Mouse (Mus musculus): Measurements from ENCODE around the gene Skap1. TPM values are rescaled to one million over a fixed set of nuclear protein-coding genes. Genes with fewer than 3 reads are reported as not detected.

Skap1 gene
- polyA plus RNA-seq, 1 experiment from 2014 or later: 1.8 TPM

- no peak overlapping the region for H3K4me3 ChIP-seq (ENCODE audit: low read depth, low read length)
- ATAC-seq (ENCODE audit: insufficient read depth, low FRiP score, low TSS enrichment): no peak
- no peaks in the 10 kb centered on the region for H3K36me3 ChIP-seq (ENCODE audit: control insufficient read depth, insufficient read depth, low read length)
- peaks cover 4% of the 10 kb centered on the region; the same call in 1 of the 2 replicates for H3K4me1 ChIP-seq (ENCODE audit: control insufficient read depth, insufficient read depth, low read length)
- H3K9ac ChIP-seq (ENCODE audit: low read length): no peak overlapping the region
- WGBS: 36% methylated on average over 9 of the region's 9 CpGs
- H3K9me3 ChIP-seq (ENCODE audit: control insufficient read depth, low read length): no peaks in the 10 kb centered on the region
- no peak for DNase-seq (ENCODE audit: low spot score)
- peak overlapping the region; percentile 65 for H3K27ac ChIP-seq (ENCODE audit: low read depth, low read length)
- no peak overlapping the region for H3K4me2 ChIP-seq (ENCODE audit: low read depth)
- H3K27me3 ChIP-seq (ENCODE audit: control insufficient read depth, insufficient read depth, low read length): no peaks in the 10 kb centered on the region
Observed at GRCm38 (mm10) chr11:96431871-96432270, 32.5 kb upstream of the Skap1 start.

GRCm38 (mm10) chr11:96434888-96435287 is 29.5 kb upstream of the Skap1 start:
- H3K9ac ChIP-seq (ENCODE audit: low read length): no peak overlapping the region
- H3K27ac ChIP-seq (ENCODE audit: low read depth, low read length): no peak overlapping the region
- WGBS: 53% methylated on average over 6 of the region's 6 CpGs
- no peak for DNase-seq (ENCODE audit: low spot score)
- no peaks in the 10 kb centered on the region for H3K36me3 ChIP-seq (ENCODE audit: control insufficient read depth, insufficient read depth, low read length)
- no peaks in the 10 kb centered on the region for H3K9me3 ChIP-seq (ENCODE audit: control insufficient read depth, low read length)
- H3K4me3 ChIP-seq (ENCODE audit: low read depth, low read length): no peak overlapping the region
- H3K4me1 ChIP-seq (ENCODE audit: control insufficient read depth, insufficient read depth, low read length): peaks cover 4% of the 10 kb centered on the region; the same call in 1 of the 2 replicates
- no peak for ATAC-seq (ENCODE audit: insufficient read depth, low FRiP score, low TSS enrichment)
- no peaks in the 10 kb centered on the region for H3K27me3 ChIP-seq (ENCODE audit: control insufficient read depth, insufficient read depth, low read length)
- H3K4me2 ChIP-seq (ENCODE audit: low read depth): no peak overlapping the region

DNA sequence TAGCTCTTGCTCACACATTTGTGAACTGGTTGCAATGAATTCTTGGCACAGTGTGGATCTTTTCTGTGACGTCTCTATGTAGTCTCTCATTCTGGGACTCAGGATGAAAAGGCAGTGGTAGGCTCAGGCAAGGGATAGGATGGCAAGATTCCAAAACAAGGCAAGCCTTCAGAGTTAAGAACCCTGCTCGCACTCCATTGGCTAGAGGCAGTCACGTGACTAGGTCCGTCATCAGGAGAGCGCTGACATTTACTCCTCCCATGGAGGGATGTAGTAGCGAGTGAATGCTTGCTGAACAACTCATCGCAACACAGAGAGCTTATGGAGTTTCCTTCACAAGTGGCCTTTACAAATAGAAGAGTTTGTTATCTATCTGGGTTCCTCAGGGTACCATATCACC is 27.9 kb upstream of the Skap1 start:
- DNase-seq (ENCODE audit: low spot score): peak; percentile 32
- no peak overlapping the region for H3K4me3 ChIP-seq (ENCODE audit: low read depth, low read length)
- no peak for ATAC-seq (ENCODE audit: insufficient read depth, low FRiP score, low TSS enrichment)
- no peaks in the 10 kb centered on the region for H3K27me3 ChIP-seq (ENCODE audit: control insufficient read depth, insufficient read depth, low read length)
- peaks cover 1% of the 10 kb centered on the region; the same call in 1 of the 2 replicates for H3K4me1 ChIP-seq (ENCODE audit: control insufficient read depth, insufficient read depth, low read length)
- H3K36me3 ChIP-seq (ENCODE audit: control insufficient read depth, insufficient read depth, low read length): no peaks in the 10 kb centered on the region
- H3K9ac ChIP-seq (ENCODE audit: low read length): no peak overlapping the region
- H3K27ac ChIP-seq (ENCODE audit: low read depth, low read length): no peak overlapping the region
- H3K9me3 ChIP-seq (ENCODE audit: control insufficient read depth, low read length): no peaks in the 10 kb centered on the region
- H3K4me2 ChIP-seq (ENCODE audit: low read depth): no peak overlapping the region
- 57% methylated on average over 7 of the region's 7 CpGs for WGBS

GRCm38 (mm10) chr11:96438787-96439186 is 25.6 kb upstream of the Skap1 start:
- Histone ChIP-seq H3K4me2 (ENCODE audit: low read depth) (no peak overlapping the region), H3K27me3 (ENCODE audit: control insufficient read depth, insufficient read depth, low read length) (no peaks in the 10 kb centered on the region), H3K4me3 (ENCODE audit: low read depth, low read length) (no peak overlapping the region), H3K36me3 (ENCODE audit: control insufficient read depth, insufficient read depth, low read length) (no peaks in the 10 kb centered on the region), H3K27ac (ENCODE audit: low read depth, low read length) (no peak overlapping the region), H3K4me1 (ENCODE audit: control insufficient read depth, insufficient read depth, low read length) (no peaks in the 10 kb centered on the region), H3K9ac (ENCODE audit: low read length) (no peak overlapping the region), H3K9me3 (ENCODE audit: control insufficient read depth, low read length) (no peaks in the 10 kb centered on the region)
- peak; percentile 67 for DNase-seq (ENCODE audit: low spot score)
- 4% methylated on average over 7 of the region's 7 CpGs for WGBS
- no peak for ATAC-seq (ENCODE audit: insufficient read depth, low FRiP score, low TSS enrichment)

- no peak overlapping the region for H3K4me3 ChIP-seq (ENCODE audit: low read depth, low read length)
- no peaks in the 10 kb centered on the region for H3K27me3 ChIP-seq (ENCODE audit: control insufficient read depth, insufficient read depth, low read length)
- 67% methylated on average over 12 of the region's 12 CpGs for WGBS
- no peaks in the 10 kb centered on the region for H3K36me3 ChIP-seq (ENCODE audit: control insufficient read depth, insufficient read depth, low read length)
- H3K9me3 ChIP-seq (ENCODE audit: control insufficient read depth, low read length): no peaks in the 10 kb centered on the region
- no peak overlapping the region for H3K4me2 ChIP-seq (ENCODE audit: low read depth)
- DNase-seq (ENCODE audit: low spot score): no peak
- no peak overlapping the region for H3K9ac ChIP-seq (ENCODE audit: low read length)
- no peaks in the 10 kb centered on the region for H3K4me1 ChIP-seq (ENCODE audit: control insufficient read depth, insufficient read depth, low read length)
- H3K27ac ChIP-seq (ENCODE audit: low read depth, low read length): no peak overlapping the region
- no peak for ATAC-seq (ENCODE audit: insufficient read depth, low FRiP score, low TSS enrichment)
Observed at GRCm38 (mm10) chr11:96441546-96442185, 22.7 kb upstream of the Skap1 start.

GRCm38 (mm10) chr11:96442468-96442867 is 21.9 kb upstream of the Skap1 start:
- Histone ChIP-seq H3K4me2 (ENCODE audit: low read depth) (no peak overlapping the region), H3K27me3 (ENCODE audit: control insufficient read depth, insufficient read depth, low read length) (no peaks in the 10 kb centered on the region), H3K4me3 (ENCODE audit: low read depth, low read length) (no peak overlapping the region), H3K9me3 (ENCODE audit: control insufficient read depth, low read length) (no peaks in the 10 kb centered on the region), H3K9ac (ENCODE audit: low read length) (no peak overlapping the region), H3K36me3 (ENCODE audit: control insufficient read depth, insufficient read depth, low read length) (no peaks in the 10 kb centered on the region), H3K4me1 (ENCODE audit: control insufficient read depth, insufficient read depth, low read length) (no peaks in the 10 kb centered on the region), H3K27ac (ENCODE audit: low read depth, low read length) (no peak overlapping the region)
- WGBS: 82% methylated on average over 5 of the region's 5 CpGs
- ATAC-seq (ENCODE audit: insufficient read depth, low FRiP score, low TSS enrichment): no peak
- DNase-seq (ENCODE audit: low spot score): no peak

DNA sequence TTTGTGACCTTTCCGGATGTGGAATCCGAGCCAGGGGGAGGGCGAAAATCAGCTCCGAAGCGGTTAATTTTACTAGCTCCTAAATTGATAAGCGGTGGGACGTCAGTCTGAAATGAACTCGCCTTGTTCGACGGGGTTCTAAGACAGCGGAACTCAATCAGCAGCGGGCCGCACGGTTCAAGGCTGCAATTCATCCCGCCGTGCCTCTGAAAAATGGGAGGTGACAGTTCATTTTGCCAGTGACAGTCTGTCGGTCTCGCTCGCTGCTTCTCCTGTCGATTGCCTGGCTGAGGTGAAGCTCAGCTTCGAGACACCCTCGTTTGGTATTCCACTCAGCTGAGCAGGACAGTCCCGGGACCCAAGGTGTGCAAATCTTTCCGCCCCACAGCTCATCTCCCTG is 16.5 kb upstream of the Skap1 start:
- no peak overlapping the region for H3K4me3 ChIP-seq (ENCODE audit: low read depth, low read length)
- H3K4me1 ChIP-seq (ENCODE audit: control insufficient read depth, insufficient read depth, low read length): no peaks in the 10 kb centered on the region
- no peaks in the 10 kb centered on the region for H3K9me3 ChIP-seq (ENCODE audit: control insufficient read depth, low read length)
- H3K9ac ChIP-seq (ENCODE audit: low read length): no peak overlapping the region
- no peaks in the 10 kb centered on the region for H3K27me3 ChIP-seq (ENCODE audit: control insufficient read depth, insufficient read depth, low read length)
- H3K4me2 ChIP-seq (ENCODE audit: low read depth): no peak overlapping the region
- H3K27ac ChIP-seq (ENCODE audit: low read depth, low read length): no peak overlapping the region; the same call in 1 of the 2 replicates
- H3K36me3 ChIP-seq (ENCODE audit: control insufficient read depth, insufficient read depth, low read length): no peaks in the 10 kb centered on the region
- DNase-seq (ENCODE audit: low spot score): no peak
- ATAC-seq (ENCODE audit: insufficient read depth, low FRiP score, low TSS enrichment): no peak
- 75% methylated on average over 24 of the region's 24 CpGs for WGBS

DNA sequence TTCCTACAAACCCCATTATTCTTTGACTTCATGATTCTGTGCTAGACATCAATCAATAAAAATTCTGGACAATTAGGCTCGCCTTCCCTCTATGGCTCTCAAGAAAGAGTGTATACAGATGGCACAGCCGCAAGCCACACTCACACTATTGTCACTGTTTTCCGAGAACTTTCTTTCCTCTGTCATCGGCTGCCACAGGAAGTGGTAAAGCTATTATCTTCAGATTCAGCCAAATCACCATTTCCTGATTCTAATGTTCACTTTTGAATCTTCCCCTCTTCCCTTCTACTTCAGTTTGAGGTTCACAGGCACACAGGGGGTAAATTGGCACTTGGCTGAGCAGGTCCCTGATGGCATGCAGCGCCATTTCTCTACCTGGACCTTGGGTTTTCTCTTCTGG is 9.3 kb upstream of the Skap1 start:
- H3K27ac ChIP-seq (ENCODE audit: low read depth, low read length): no peak overlapping the region

DNA sequence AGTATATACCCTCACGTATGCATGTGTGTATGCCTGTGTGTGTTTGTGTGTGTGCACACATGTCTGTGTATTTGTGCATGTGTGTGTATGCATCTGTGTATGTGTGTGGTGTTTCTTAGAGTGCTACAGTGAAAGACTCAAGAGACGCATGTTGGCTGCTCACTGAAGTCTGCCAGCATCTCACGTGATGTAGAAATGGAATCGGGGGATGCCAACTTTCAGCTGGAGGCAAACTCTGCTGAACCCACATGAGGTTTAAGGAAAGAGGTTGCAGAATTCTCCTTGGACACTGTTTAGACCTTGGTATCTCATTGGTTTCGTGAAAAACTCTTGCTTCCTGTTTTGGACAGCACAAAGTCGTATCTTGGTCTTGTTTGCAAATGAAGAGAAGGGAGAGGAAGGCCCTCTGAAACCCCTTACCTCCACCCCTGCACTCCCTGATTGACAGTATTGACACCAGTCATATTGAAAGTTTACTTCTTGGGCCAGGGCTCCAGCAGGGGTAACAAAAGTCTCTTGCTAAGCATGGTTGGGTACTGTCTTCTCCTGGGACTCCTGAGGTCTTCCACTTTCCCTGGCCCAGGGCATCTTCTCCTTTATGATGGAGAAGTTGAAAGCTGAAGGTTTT is 8.6 kb upstream of the Skap1 start:
- Histone ChIP-seq H3K9me3 (ENCODE audit: control insufficient read depth, low read length) (no peaks in the 10 kb centered on the region), H3K27ac (ENCODE audit: low read depth, low read length) (0 out of 2 replicates have a peak overlapping the region, but pooled peaks have one; percentile 65), H3K4me1 (ENCODE audit: control insufficient read depth, insufficient read depth, low read length) (0 out of 2 replicates have a peak, but pooled peaks cover 4% of the 10 kb centered on the region), H3K4me3 (ENCODE audit: low read depth, low read length) (no peak overlapping the region), H3K36me3 (ENCODE audit: control insufficient read depth, insufficient read depth, low read length) (no peaks in the 10 kb centered on the region), H3K27me3 (ENCODE audit: control insufficient read depth, insufficient read depth, low read length) (no peaks in the 10 kb centered on the region), H3K9ac (ENCODE audit: low read length) (no peak overlapping the region), H3K4me2 (ENCODE audit: low read depth) (no peak overlapping the region)
- 91% methylated on average over 6 of the region's 6 CpGs for WGBS
- DNase-seq (ENCODE audit: low spot score) (no peak), ATAC-seq (ENCODE audit: insufficient read depth, low FRiP score, low TSS enrichment) (no peak)

More for the DNA sequence above, 9.3 kb upstream of the Skap1 start:
- H3K9ac ChIP-seq (ENCODE audit: low read length): no peak overlapping the region
- H3K9me3 ChIP-seq (ENCODE audit: control insufficient read depth, low read length): no peaks in the 10 kb centered on the region
- H3K4me2 ChIP-seq (ENCODE audit: low read depth): no peak overlapping the region
- WGBS: 78% methylated on average over 5 of the region's 5 CpGs
- no peaks in the 10 kb centered on the region for H3K36me3 ChIP-seq (ENCODE audit: control insufficient read depth, insufficient read depth, low read length)
- H3K4me1 ChIP-seq (ENCODE audit: control insufficient read depth, insufficient read depth, low read length): 0 out of 2 replicates have a peak, but pooled peaks cover 4% of the 10 kb centered on the region
- ATAC-seq (ENCODE audit: insufficient read depth, low FRiP score, low TSS enrichment) (no peak), DNase-seq (ENCODE audit: low spot score) (no peak)
- no peak overlapping the region for H3K4me3 ChIP-seq (ENCODE audit: low read depth, low read length)
- H3K27me3 ChIP-seq (ENCODE audit: control insufficient read depth, insufficient read depth, low read length): no peaks in the 10 kb centered on the region
